Mouse (Mus musculus) embryonic fibroblast, embryonic 13.5 days (primary cell): ENCODE results near the gene Adamts12. TPM values are rescaled to one million over a fixed set of nuclear protein-coding genes. Genes with fewer than 3 reads are reported as not detected.

Source experiments
- H3K27ac ChIP-seq: 2 replicates; pipeline ENCODE4 v1.5.1; 2012; ENCODE audit warnings: low read length, control low read depth, inconsistent platforms; ENCODE audit not compliant: insufficient read depth
- H3K4me1 ChIP-seq: 2 replicates; pipeline ENCODE4 v1.6.1; 2011; ENCODE audit warnings: low read length; ENCODE audit not compliant: control insufficient read depth, insufficient read depth
- H3K4me3 ChIP-seq: 2 replicates; pipeline ENCODE4 v1.5.1; 2011; ENCODE audit warnings: mild to moderate bottlenecking, control low read depth, low read length; ENCODE audit not compliant: insufficient read depth
- CTCF ChIP-seq: IDR thresholded peaks from 2 replicates; pipeline ENCODE4 v1.5.1; 2011; ENCODE audit warnings: mild to moderate bottlenecking, control low read depth, low read length, moderate library complexity, borderline replicate concordance; ENCODE audit not compliant: insufficient read depth
- POLR2A ChIP-seq: IDR thresholded peaks from 2 replicates; pipeline ENCODE4 v1.6.1; 2011; ENCODE audit warnings: low read depth, mild to moderate bottlenecking, control low read depth, low read length, moderate library complexity
- polyA plus RNA-seq: library from polyadenylated mRNA; stranded (reverse); fragments of >200 nt; gene quantifications from 2 replicates; pipeline ENCODE4 v1.2.4, GENCODE M21; 2011; ENCODE audit warnings: low read depth; ENCODE audit not compliant: missing spikeins, insufficient read length

Gene Adamts12
- polyA plus RNA-seq, 1 experiment, result 35.1 TPM

GRCm38 (mm10) chr15:11107376-11107775 is 42.8 kb downstream of the Adamts12 start:
- Histone ChIP-seq H3K4me1 (no peaks in the 10 kb centered on the region), H3K4me3 (no peak overlapping the region), H3K27ac (no peak overlapping the region)
- TF ChIP-seq POLR2A (no peak), CTCF (no peak)

- TF ChIP-seq CTCF, result no peak
- TF ChIP-seq POLR2A, result no peak
- H3K4me3 ChIP-seq, result no peak overlapping the region
- no peak overlapping the region for H3K27ac ChIP-seq
- H3K4me1 ChIP-seq, result peaks cover 15% of the 10 kb centered on the region
Observed at GRCm38 (mm10) chr15:11114631-11115197, 50.1 kb downstream of the Adamts12 start.

GRCm38 (mm10) chr15:11116303-11116702 is 51.7 kb downstream of the Adamts12 start:
- Histone ChIP-seq H3K4me1 (peaks cover 15% of the 10 kb centered on the region), H3K4me3 (no peak overlapping the region), H3K27ac (no peak overlapping the region)
- TF ChIP-seq CTCF, result no peak
- TF ChIP-seq POLR2A, result no peak

GRCm38 (mm10) chr15:11116853-11117252 is 52.3 kb downstream of the Adamts12 start:
- no peak for TF ChIP-seq CTCF
- TF ChIP-seq POLR2A, result no peak
- H3K4me1 ChIP-seq, result peaks cover 15% of the 10 kb centered on the region

GRCm38 (mm10) chr15:11118371-11118770 is 53.8 kb downstream of the Adamts12 start:
- Histone ChIP-seq H3K4me3 (no peak overlapping the region), H3K27ac (peak overlapping the region; percentile 93), H3K4me1 (peaks cover 22% of the 10 kb centered on the region)
- TF ChIP-seq POLR2A (no peak), CTCF (no peak)

More at GRCm38 (mm10) chr15:11116853-11117252, 52.3 kb downstream of the Adamts12 start:
- Histone ChIP-seq H3K4me3 (no peak overlapping the region), H3K27ac (no peak overlapping the region)

- TF ChIP-seq CTCF (no peak), POLR2A (no peak)
- H3K27ac ChIP-seq, result no peak overlapping the region
- H3K4me1 ChIP-seq, result peaks cover 20% of the 10 kb centered on the region
- no peak overlapping the region for H3K4me3 ChIP-seq
Observed at GRCm38 (mm10) chr15:11121721-11122120, 57.1 kb downstream of the Adamts12 start.

GRCm38 (mm10) chr15:11125361-11125760 is 60.8 kb downstream of the Adamts12 start:
- Histone ChIP-seq H3K27ac (no peak overlapping the region), H3K4me1 (peaks cover 7% of the 10 kb centered on the region; the same call in 1 of the 2 replicates), H3K4me3 (no peak overlapping the region)
- TF ChIP-seq CTCF (no peak), POLR2A (no peak)

- Histone ChIP-seq H3K4me3 (no peak overlapping the region), H3K4me1 (no peaks in the 10 kb centered on the region), H3K27ac (no peak overlapping the region)
- TF ChIP-seq CTCF (no peak), POLR2A (no peak)
Observed at GRCm38 (mm10) chr15:11128457-11128856, 63.9 kb downstream of the Adamts12 start.

GRCm38 (mm10) chr15:11132586-11133558 is 68.3 kb downstream of the Adamts12 start:
- Histone ChIP-seq H3K4me3 (no peak overlapping the region), H3K4me1 (no peaks in the 10 kb centered on the region; the same call in 1 of the 2 replicates), H3K27ac (no peak overlapping the region; the same call in 1 of the 2 replicates)
- no peak for TF ChIP-seq POLR2A
- TF ChIP-seq CTCF, result no peak

GRCm38 (mm10) chr15:11145581-11145980 is 81.0 kb downstream of the Adamts12 start:
- Histone ChIP-seq H3K27ac (no peak overlapping the region; the same call in 1 of the 2 replicates), H3K4me3 (no peak overlapping the region), H3K4me1 (peaks cover 3% of the 10 kb centered on the region; the same call in 1 of the 2 replicates)
- TF ChIP-seq POLR2A (no peak), CTCF (no peak)
